Mouse (Mus musculus): ENCODE results near the gene Safb2.

Gene Safb2

DNA sequence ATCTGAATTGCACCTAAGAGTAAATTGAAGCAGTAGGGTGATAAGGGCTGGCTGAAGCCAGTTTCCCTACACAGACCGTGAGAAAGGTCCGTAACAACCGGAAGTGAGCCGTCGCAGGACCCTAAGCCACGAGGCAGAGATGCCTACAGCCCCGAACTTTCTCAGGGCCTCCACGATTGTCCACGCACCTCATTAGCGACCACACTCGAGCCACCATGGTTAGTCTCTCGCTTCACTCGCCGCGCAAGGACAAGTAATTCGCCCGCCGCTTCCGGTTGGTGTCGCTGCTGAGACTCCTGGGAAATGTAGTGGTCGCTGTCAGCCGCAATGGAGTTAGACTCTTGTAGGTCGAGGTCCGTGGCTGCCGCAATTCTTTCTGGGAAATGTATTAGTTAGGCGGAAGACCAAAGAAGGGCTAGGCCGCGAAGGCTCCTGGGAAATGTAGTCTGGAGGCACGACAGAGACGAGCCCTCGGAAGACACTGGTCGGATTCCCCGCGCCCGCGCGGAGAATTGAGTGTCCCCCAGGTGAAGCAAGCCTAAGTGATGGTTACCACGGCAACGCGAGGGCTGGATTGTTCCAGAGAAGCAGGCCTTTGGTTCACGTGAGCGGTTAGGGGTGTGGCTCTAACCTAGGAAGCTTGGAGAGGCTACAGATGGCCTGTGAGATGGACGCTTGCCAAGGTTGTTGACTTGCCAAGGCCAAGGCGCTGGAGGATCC, 25.2 kb upstream of the Safb2 start, which contains the start of gene 2410015M20Rik:
2410015M20Rik (minus strand) TSS at position 320 of the 720 bp plus-strand sequence.
- peak; percentile 83 for DNase-seq (ENCODE audit: low spot score)

DNA sequence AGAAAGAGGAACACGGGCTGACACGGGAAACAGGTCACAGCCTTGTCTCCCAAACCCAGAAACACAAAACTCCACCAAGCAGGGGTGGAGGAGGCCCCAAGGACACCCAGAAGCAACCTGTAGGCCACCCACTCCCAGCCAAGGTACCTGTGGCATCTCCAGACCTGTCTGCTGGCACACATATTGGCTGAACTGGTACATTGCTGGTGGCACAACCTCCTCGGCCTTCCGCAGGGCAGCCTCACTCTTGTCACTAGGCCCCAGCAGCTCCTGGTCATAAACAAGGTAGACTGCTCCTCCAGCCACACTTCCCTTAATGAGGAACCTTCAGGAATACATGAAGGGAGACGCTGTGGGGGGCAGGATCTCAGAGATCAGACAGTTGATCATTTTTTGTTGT, 24.3 kb upstream of the Safb2 start:
- no peak for DNase-seq (ENCODE audit: low spot score)

DNA sequence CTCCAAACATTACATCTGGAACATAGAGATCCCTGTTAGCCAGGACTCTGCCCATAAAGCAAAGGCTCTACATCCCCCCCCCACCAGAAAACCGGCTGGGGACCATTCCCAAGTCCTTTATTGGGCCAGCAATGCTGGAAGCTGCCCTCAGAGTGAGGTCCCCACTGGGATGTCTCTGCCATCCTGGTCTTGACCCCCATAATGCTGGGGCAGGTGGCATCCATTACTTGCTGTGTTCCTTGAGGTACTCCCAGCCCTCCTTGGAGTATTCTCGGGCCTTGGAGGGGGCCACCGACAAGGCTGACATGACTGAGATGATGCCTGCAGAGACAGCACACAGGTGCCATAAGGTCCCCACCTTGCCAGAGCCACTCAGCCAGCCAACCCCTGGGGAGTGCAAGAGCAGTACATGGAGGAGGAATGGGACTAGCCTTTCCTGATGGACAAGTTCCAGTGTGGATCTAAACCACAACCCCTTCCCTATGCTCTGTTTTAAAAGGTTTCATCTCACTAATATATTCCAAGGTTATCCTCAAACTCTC, 23.2 kb upstream of the Safb2 start:
- DNase-seq (ENCODE audit: low spot score), result no peak

DNA sequence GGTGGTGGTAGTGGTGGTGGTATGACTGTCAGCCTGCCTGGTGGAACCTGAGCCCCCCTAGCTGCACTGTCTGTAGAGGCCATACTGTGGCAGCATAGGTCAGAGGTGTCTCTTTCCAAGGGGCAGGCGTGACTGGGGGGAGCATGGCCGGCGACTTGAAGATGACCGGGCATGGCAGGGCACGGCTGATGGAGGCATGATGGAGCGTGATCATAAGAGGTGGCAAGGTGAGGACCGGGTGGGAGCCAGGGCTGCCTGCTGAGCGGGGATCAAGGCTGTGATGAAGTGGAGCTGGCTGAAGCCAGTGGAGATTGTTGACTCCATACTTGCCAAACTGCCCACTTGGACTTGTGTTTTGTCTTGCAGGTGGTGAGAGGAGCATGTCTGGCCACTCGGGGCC, 21.0 kb upstream of the Safb2 start:
- no peak for DNase-seq (ENCODE audit: low spot score)

DNA sequence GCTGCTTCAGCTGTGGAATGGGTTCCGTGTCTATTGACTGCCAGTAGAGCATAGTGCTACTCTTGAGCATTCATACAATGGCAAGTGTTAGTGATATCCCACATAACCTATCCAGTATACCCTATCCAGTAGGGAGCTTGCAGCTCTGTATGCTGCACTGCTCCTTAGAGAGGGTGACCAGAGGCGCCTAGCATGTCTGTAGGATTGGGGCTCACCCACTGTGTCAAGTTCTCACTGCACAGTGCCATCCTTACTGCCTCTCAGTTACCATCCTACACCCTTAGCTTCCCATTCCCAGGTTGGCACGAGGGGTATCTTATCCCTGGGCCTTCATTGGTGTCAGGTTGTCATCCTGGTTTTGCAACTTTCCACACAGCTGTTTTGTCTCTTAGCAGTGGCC, 20.0 kb upstream of the Safb2 start:
- DNase-seq (ENCODE audit: low spot score), result no peak

DNA sequence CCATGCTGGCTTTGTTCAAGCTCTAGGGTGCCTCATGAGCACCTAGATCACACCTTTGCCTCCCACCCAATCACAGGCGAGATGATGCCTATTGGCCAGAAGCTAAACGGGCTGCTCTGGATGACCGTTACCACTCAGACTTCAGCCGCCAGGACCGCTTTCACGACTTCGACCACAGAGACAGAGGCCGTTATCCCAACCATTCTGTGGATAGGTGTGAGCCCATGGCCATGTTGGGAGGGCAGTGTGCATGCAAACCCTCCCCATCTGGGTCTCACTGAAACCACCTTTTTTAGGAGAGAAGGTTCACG, 19.6 kb upstream of the Safb2 start:
- DNase-seq (ENCODE audit: low spot score), result no peak

DNA sequence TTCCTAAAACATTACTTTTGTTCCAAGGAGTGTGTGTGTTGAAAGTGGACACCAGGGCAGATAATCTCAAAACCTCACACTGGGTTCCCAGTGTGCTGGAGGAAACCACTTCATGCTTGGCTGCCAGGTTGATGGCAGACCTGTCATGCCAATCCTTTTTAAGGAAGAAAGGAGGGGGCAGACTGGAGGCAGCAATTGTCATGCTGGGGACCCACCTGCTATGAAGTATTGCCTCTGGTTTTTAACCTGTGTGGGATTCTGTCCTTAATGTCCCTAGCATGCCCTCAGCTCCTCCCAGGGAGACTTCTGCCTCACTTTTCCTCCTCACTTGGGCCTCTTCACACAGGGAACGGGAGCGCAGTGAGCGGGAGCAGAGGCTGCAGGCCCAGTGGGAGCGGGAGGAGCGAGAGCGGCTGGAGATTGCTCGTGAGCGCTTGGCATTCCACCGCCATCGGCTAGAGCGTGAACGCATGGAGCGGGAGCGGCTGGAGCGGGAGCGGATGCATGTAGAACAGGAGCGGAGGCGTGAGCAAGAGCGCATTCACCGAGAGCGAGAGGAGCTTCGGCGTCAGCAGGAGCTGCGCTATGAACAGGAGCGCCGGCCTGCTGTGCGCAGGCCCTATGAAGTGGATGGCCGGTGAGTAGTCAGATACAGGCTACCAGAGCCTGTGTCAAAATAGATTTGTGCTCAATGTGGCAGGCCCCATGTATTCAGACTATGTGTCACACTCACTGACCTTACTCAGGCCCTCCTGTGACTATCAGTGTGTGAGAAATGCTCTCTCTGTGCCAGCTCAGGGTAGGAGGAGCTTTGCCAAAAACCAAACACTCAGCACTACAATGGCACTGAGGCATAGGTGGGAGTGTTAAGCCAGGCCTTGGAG, 19.0 kb upstream of the Safb2 start:
- no peak for DNase-seq (ENCODE audit: low spot score)

DNA sequence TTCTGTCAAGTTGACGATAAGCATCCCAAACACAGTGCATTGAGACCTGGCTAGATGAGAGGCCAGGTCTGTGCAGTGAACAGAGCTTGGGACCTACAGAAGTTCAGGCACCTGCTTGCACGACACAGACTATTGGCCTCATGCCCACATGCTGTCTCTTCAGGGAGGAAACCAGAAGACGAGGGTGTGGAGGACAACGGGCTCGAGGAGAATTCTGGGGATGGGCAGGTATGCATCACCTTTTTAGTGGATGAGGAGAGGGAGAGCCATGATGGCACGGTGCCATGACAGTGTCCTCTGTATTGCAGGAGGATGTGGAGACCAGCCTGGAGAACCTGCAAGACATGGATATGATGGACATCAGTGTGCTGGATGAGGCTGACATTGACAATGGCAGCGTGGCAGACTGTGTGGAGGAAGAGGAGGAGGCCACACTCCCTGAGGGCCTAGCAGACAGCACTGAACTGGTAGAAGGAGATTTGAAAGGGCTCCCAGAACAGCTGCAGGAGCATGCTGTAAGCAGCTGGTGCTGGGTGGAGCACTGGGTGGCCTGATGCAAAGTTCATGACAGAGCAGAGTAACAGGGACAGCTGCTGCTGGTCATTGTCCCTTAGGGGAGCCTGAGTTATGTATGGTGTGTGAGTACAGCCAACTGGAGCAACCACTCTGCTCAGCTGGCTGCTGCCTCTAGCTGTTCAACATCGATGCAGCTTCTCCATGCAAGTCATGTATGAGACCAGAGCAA, 9.3 kb upstream of the Safb2 start:
- DNase-seq (ENCODE audit: low spot score), result no peak

DNA sequence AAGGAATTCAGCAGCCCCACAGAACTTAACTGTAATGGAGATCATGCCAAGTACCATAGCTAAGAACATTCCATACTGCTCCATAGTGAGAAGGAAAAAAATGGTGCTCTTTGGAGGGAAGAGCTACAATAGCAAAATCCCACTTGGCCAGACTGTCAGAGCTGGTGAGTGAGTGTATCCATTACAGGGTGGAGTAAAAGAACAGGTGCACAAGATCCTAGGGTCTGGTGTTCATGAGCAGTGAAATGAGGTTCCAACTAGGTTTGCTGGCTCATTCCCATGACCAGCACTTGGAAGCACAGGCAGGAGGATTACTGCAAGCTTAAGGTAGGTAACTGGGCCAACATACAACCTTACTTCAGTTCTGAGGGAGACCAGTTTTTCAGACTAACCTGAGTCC, 8.2 kb upstream of the Safb2 start:
- DNase-seq (ENCODE audit: low spot score), result no peak

DNA sequence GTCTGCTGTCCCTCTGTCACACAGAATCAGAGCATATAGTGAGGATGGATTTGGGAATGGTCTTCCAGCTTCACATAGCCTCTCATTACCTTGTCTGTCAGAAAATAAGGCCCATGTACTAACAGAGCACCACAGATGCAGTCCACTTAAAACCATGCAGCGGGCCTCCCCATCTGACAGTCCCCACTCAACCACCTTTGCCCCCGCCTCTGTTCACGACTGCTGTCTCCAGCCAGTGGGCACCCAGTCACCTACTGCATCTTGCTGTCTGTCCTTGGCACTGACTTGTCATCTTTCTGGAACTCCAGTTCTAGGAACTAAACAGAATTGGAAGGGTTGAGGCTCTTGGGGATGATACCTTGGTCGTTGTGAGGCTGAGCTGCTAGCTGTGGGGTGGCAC, 4.5 kb upstream of the Safb2 start:
- DNase-seq (ENCODE audit: low spot score), result no peak

DNA sequence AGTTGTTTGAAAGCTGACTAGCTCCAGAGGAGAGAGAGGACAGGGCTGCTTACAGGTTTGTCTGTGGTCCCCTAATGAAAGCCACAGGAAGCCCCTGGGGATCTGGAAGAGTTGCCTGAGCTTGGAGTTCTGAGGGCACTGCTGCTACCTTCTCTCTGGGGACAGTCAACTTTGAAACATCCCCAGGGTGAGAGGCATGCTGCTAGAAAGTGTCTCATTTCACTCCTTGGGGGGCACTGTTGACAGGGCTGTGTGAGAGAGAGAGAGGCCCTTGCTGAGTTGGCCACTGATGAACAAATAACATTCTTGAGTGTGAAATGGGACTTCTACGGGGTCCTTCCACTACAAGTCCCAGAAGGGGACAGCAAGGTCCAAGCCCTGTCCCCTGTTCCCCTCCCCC, 3.4 kb upstream of the Safb2 start:
- no peak for DNase-seq (ENCODE audit: low spot score)

DNA sequence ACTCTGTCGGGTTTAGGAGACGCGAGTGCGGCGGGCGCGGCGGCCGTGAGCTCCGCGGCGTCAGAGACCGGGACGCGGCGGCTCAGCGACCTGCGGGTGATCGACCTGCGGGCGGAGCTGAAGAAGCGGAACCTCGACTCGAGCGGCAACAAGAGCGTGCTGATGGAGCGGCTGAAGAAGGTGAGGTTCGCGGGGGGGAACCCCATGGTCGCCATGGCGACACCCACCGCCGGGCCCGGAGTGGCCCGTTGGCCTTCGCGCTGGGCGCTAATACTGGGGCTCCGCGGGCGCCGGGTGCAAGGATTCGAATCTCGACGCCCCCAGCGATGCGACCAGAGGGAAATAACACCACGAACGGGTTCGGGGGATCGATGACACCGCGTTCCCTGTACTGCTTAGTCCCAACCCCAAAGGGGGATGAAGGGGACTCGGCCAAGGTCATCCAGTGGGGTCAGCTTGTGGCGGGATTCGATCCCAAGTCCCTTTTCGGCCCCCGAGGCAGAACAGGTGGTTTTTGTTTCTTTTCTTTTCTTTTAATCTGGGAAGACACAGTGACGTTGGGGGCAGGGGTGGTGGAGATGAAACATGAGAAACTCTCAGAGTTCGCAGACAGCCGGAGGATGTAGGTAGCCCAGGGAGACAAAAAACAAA, 911 bp upstream of the Safb2 start:
- peak; percentile 40 for DNase-seq (ENCODE audit: low spot score)

DNA sequence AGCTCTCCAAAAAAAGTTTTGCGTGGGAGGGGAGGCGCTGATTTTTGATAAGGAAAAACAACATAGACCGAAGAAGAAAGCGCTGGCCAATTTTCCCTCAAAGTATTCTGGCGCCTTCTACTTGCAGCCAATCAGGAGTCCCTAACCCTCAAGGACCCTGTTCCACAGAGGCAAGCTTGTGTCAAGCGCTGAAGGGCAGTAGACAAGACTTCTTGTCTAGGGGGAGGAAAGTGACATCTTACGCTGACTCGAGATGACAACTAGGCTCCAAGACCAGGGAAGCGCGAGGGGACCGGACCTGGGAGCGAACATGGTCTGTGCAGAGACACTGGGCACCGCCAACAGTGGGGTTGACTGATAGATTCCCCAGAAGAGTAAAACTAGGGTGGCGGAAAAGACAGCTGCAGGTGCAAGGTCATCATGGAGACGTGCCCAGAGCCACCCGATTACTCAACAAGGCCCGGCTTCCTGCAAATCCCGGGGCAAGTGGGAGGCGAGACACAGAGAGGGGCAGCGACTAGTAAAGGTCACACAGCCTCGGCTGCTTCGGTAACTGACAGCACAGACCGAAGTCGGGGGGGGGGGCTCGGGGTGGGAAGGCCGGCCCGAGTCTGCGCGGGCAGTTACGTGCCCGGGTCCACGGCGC, 651 bp downstream of the Safb2 start:
- no peak for DNase-seq (ENCODE audit: low spot score)

DNA sequence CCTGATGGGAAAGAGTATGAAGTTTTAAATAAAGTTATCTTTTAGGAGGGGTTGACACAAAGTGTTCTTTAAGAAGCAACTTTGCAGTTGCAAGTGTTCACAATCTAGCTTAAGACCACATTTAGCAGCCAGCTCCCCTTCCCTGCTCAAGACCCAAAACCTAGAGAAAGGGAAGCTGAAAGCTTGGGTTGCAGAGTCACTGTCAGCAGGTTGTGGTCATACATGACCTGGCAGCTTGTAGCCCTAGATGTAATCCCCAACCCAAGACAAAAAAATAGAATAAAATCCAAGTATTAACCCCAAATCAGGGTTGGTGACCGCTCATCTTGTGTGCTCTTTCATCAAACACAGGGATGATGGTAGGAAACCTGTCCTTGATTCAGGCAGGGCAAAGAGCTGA, 1.3 kb downstream of the Safb2 start:
- no peak for DNase-seq (ENCODE audit: low spot score)

DNA sequence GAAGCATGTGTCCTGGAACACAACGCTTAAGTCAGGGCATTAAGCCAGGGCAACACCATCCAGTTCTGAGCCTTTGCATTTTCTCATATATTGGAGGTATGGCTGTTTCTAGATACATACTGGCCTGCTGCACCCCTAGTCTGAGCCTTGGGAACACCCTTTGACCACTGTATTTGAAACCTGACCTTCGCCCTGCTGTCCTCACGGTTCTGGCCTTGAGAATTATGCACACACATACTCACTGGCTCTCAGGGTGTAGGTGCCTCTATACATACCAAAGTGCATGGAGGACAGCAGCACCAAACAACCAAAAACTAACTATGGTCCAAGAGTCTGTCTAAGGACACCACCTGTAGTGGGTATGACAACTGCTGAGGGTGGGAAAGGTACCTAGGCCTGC, 11.4 kb downstream of the Safb2 start:
- DNase-seq (ENCODE audit: low spot score), result no peak

DNA sequence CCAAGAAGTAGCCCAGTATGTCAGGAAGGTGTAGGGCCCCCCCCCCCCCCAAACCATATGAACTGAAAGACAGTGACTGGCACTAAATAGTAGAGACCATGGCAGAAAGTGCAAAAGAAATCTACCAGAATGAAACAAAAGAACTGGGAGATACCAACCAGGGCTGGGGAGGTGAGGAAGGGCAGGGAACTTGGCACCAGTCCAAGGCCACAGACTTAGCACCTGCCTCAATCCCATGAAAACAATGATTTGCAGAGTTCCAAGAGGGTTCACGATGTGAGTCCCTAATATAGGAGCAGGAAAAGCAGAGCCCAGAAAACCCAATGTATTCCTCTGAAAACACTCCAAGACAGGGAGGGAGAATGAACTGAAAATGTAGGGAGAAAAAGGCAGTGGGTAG, 12.2 kb downstream of the Safb2 start:
- DNase-seq (ENCODE audit: low spot score), result no peak

DNA sequence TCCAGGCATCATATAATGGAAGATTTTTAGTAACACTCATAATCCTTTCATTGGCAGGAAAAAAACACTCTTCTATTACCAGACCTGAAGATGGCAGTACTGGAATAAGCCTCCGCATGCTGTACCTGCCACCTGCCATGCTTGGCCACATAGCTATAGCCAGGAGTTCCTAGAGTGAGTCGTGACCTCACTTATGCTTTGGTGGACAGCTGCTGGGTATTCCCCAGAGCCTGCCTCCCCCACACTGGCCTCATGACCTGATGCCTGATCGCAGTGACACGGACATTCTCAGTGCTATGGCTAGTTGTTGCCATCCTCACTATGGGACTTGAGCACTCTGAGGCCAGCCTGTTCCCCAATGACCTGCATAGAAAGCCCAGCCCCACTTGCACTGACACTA, 14.1 kb downstream of the Safb2 start:
- DNase-seq (ENCODE audit: low spot score), result no peak

DNA sequence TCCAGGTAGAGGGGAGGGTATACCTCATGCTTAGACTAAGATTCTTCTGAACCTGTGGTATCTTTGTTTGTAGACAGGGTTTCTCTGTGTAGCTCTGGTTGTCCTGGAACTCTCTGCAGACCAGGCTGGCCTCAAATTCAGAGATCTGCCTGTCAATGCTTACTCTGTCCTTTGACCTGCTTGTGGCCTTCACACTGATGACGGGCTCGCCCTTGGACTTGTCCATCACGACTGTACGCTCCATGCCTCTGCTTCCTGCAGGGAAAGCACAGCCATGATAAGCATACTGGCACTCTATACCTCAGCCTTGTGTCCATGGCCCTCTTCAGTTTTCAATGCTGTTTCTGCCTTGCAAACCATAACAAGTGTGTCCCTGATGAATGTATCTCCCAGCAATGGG, 17.0 kb downstream of the Safb2 start:
- no peak for DNase-seq (ENCODE audit: low spot score)

DNA sequence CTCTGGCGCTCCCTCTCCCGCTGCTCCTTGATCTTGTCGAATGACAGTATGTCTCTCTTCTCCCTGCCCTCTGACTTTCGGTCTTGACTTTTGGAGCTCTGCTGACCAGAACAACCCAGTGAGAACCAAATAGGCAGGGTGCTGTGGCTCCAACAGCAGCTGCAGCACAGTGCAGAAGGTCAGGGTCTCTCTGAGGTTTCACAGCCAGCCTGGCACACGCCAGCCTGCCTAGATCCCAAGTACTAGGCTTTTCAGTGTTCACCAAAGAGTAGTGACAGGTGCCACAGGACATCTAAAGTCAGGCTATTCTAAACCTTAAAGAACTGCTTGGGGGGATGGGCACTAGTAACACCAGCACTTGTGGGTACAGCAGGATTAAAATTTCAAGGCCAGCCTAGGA, 17.5 kb downstream of the Safb2 start:
- DNase-seq (ENCODE audit: low spot score), result no peak

DNA sequence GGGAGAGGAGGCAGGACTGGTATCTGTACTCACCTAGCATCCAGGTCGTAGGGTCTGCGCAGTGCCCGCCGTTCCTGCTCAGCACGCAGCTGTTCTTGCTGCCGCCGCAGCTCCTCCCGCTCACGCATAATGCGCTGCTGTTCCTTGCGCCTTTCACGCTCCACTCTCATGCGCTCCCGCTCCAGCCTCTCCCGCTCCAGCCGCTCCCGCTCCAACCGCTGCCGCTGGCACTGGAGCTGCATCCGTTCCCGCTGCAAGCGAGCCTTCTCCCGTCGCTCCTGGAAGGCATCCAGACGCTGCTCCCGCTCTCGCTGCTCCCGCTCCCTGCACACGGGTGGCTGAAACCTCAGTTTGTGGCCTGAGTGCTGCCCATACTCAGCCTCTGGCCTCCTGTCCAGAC, 18.1 kb downstream of the Safb2 start:
- DNase-seq (ENCODE audit: low spot score), result no peak

DNA sequence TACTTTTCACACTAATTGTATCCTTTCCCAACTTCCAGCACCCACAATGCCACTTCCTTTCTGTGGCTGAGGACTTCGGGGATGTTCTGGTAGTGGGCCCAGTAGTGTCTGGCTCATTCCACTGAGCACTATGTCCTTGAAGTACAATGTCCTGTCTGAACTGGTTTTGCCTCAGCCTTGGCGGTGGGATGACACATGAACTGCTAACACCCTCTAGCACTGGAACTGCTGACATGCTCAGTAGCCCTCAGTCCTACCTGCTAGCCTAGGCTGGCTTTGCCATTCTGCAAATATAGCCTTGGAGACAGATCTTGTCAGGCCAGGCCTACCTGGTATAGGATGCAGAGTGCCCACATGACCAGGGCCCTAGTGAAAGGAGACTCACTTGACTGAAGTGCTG, 22.5 kb downstream of the Safb2 start:
- DNase-seq (ENCODE audit: low spot score), result no peak

DNA sequence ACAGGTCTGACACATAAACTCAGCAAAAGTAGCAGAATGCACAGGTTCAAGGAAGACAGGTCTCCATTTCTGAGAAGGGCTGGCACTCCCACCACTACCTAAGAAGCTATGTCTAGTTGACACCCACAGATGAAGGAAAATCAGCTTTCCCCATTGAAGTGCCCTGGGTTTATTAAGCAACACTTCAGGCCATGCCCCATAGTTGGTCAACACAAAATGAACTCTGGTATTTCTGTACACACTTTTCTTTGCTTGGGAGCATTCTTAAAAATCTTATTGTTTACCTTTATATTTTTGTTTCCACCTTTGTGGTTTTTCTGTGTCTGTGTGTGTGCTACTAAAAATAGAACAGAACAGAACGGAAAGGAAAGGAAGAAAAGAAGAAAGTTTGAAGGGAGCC, 24.3 kb downstream of the Safb2 start:
- DNase-seq (ENCODE audit: low spot score), result no peak
